Mouse (Mus musculus) ES-E14 (cell line): ENCODE measurements around the gene Rcan2.

Experiments used
- CHD2 ChIP-seq: IDR thresholded peaks from 2 replicates; pipeline ENCODE4 v1.6.1; 2014; ENCODE audit warnings: mild to moderate bottlenecking, low read depth, low read length, inconsistent platforms
- MAFK ChIP-seq: IDR thresholded peaks from 2 replicates; pipeline ENCODE4 v1.6.1; 2014; ENCODE audit warnings: mild to moderate bottlenecking, low read depth, low read length, inconsistent platforms; ENCODE audit not compliant: insufficient read depth
- ZC3H11A ChIP-seq: IDR thresholded peaks from 2 replicates; pipeline ENCODE4 v1.6.1; 2012; ENCODE audit warnings: low read depth, mild to moderate bottlenecking, inconsistent platforms, low read length, borderline replicate concordance
- ZNF384 ChIP-seq: IDR thresholded peaks from 2 replicates; pipeline ENCODE4 v1.6.1; 2012; ENCODE audit warnings: low read depth, low read length, inconsistent platforms

DNA sequence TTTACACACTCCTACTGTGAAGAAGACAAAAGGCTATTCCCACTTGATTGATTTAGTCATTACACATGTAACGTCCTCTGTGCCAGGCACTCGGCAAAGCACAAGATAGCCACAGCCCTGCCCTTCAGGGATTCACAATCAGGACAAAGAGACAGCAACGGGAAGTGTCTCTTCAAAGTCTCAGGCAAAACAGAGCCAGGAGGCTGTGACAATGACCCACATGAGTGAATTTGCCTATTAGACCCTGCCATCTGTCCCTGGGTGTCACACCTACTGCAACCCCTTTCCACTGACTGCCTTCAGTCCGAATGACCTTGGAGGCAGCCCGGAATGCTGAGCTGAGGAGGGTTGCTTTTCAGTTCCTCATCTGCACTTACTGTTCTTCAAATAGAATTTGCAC is 151.1 kb downstream of the Rcan2 start:
- no peak for TF ChIP-seq ZNF384
- TF ChIP-seq MAFK: no peak
- TF ChIP-seq ZC3H11A: no peak
- TF ChIP-seq CHD2: no peak
